Mouse (Mus musculus): Measurements from ENCODE around the gene Apeh.

DNA sequence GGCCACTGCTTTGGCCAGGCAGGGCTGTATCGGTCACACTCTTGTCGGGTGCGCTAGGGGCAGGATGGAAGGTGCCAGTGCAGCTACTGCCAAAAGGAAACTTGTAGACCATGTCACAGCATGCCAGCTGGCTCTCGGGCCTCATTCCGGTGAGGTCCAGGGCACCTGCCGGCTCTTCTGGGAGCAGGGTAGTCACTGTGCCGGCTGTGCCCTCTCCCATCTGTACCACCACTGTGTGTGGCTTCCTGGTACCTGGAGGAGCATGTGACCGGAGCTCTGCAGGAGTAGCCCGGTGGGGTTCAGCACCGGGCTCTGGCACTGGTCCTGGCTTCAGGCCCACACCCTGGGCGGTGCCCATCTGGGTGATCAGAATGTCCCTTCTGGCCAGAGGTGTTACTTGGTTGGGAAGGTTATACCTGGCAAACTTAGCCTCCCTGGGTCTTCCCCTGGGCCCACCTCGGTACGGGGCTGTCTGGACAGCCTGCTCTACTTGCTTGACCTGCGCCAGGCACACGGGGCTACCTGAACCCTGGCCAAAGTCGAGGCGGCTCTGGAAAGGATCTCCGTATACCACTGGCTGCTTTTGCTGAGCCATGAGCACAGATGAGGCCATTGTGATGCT is 18.4 kb upstream of the Apeh start:
- TF ChIP-seq POLR2A (IDR thresholded peaks at IDR 0.05; ENCODE audit: borderline replicate concordance, extremely low read depth, low read depth, low read length): no peak
- TF ChIP-seq CTCF (IDR thresholded peaks at IDR 0.05; ENCODE audit: insufficient read depth, low read length): no peak

Measured in lung, adult 2 months (tissue).